Mouse (Mus musculus): ENCODE data around the gene Mme.

The Mme gene

GRCm38 (mm10) chr3:63241099-63241587 lies at the start of gene Mme:
Gene Mme, plus strand, starts transcription at chr3:63241537.
- no peak for DNase-seq (ENCODE audit: low spot score)

DNA sequence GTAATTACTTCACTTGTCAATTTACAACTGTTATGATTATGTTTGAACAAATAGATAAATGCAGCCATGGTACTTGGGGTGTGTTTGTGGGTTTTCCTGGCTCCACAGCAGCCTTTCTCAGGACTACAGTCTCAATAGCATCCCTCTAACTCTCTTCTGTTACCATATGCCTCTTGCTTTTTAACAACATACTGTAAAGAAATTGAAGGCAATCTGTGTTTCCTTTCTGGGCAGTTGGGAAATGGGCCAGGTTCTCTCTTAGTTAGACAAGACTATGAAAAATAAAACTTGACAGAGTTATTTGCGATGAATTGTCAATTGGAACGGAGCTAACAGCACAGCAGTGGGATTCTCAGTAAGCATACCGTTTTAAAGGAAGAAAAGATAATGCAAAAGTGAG lies 44.8 kb upstream of the Mme start:
- no peak for DNase-seq (ENCODE audit: low spot score)

GRCm38 (mm10) chr3:63198026-63198425 lies 43.3 kb upstream of the Mme start:
- no peak for DNase-seq (ENCODE audit: low spot score)

- DNase-seq (ENCODE audit: low spot score) = no peak
Measured at GRCm38 (mm10) chr3:63221867-63222591, 19.3 kb upstream of the Mme start.

DNA sequence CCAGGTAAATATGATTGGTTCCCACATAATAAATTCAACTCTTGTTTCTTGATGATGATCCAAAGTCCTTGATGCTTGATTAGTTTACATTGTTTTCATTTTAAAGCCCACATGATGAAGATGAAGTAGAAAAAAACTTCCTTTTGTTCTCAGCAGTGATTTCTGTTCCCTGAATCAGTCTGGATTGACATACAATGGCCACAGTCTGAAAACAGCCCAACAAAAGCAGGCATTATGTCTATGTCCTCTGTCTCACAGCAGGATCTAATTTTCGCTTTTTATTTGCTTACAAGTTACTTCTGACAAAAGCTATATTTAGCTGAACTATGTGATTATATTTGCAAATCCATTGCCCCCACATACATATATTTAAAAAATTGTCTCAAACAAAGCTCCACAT lies 17.7 kb upstream of the Mme start:
- DNase-seq (ENCODE audit: low spot score) = no peak

GRCm38 (mm10) chr3:63235957-63236356 lies 5.4 kb upstream of the Mme start:
- no peak for DNase-seq (ENCODE audit: low spot score)

DNA sequence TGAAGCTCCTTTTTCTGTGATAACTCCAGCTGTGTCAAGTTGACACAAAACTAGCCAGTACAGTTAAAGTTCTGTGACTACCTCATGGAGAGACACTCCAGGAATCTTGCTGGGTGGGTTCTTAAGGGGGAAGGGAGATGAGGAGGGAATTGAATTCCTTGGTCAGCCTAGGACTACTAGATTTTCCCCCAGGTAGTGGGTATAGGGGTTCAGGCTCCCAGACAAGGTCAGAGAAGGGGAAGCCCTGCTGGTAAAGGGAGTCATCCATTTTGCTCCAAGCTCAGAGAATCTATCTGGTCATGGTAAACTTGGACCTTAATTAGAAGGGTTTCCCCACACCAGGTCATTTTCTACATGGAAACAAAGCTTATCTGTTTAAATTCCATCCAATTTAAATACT lies 2.4 kb downstream of the Mme start:
- no peak for DNase-seq (ENCODE audit: low spot score)

- DNase-seq (ENCODE audit: low spot score) = no peak
Measured at GRCm38 (mm10) chr3:63272091-63272490, 30.8 kb downstream of the Mme start.

- DNase-seq (ENCODE audit: low spot score) = no peak
Measured at GRCm38 (mm10) chr3:63294316-63294715, 53.0 kb downstream of the Mme start.

GRCm38 (mm10) chr3:63294791-63295190 lies 53.5 kb downstream of the Mme start:
- no peak for DNase-seq (ENCODE audit: low spot score)

DNA sequence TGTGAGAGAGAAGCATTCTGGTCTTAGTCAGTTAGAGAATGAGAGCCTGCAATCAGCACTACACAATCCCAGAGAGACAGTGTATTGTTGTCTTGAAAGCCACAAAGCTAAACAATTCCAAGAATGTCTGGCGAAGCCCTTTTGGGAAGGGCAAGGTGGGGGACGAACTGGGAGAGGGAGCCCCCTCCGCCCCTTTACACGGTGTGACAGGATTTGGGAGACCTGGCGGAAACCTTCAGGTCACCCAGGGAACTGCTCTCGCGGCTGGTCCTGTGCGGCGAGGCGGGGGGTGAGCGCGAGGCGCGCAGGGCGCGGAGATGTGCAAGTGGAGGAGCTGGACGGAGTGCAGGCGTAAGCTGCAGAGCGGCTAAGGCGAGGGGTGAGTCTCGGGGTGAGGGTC lies 53.9 kb downstream of the Mme start:
- DNase-seq (ENCODE audit: low spot score) = peak; percentile 59

- peak; percentile 67 for DNase-seq (ENCODE audit: low spot score)
Measured at GRCm38 (mm10) chr3:63295657-63296231, 54.4 kb downstream of the Mme start.

GRCm38 (mm10) chr3:63296411-63296810 lies 55.1 kb downstream of the Mme start:
- DNase-seq (ENCODE audit: low spot score) = peak; percentile 6

DNA sequence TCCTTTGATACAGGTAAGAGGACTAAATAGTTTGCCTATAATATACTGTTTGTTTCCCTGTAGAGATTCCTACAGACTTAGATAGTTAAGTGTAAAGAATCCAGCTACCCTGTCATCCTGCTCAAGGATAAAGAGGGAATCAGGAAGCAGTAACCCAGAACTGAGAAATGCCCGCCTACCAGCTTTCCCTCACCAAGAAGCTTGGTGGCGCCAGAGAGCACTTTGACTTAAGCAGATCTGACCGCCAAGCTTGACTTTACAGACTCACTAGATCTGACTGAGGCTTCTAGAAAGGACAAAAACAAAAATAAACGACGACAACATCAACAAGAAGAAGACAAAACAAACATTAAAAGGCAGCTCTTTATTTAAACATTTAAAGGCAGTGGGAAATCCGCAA lies 56.5 kb downstream of the Mme start:
- peak; percentile 71 for DNase-seq (ENCODE audit: low spot score)

- no peak for DNase-seq (ENCODE audit: low spot score)
Measured at GRCm38 (mm10) chr3:63315211-63315760, 73.9 kb downstream of the Mme start.

DNA sequence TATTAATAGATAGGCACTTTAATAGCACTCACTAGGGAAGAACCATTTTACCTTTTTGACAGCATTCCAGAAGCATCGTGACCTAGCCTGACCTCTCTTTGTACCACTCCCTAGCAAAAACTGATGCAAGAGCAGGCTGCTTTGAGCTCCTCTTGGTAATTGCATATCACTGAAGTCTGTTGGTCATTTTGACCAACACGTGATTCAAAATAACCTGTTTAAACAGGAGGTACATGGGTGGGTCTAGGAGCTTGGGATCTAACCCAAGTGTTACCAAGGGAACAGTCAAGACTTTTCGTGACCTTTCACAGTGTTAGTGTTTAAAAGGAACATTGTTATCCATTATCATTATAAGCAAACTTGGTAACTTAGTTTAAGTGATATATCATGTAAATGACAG lies 76.2 kb downstream of the Mme start:
- no peak for DNase-seq (ENCODE audit: low spot score)

- DNase-seq (ENCODE audit: low spot score) = no peak
Measured at GRCm38 (mm10) chr3:63325615-63326014, 84.3 kb downstream of the Mme start.

DNA sequence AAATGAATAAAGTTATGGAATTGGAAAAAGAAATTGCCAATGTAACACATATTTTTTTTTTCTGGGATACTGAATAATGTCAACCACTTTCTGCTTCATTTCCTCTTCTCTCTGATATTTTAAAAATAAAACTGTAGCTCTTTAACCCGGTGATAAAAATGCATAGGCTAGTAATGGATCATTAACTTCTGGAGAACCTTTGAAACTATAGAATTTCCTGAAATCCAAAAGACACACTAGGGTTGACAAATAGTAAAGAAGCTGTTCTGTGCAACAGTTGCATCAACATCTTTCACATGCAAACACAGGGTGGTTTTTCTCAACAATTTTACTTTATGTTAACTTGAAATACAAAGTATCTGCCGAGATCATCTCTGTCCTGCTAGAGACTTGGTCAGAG lies 98.8 kb downstream of the Mme start:
- no peak for DNase-seq (ENCODE audit: low spot score)

DNA sequence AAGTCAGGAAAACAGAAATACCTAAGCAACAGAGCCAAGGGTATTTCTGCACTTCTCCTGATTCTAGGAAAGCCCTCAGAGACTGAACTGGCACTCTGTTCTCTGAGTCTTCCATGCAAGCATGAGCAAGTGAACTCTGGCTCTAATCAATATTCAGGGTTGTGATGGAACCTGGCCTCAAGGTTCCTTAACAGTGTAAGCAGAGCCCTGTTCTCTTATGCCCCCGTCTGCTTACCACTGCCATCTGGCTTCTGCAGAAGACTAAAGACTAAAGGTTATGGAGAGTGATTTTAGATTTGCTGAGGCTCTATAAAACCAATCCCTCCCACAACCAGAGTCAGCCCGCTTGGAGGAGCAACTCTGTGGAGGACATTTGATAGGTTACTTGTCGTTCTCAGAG lies 99.2 kb downstream of the Mme start:
- DNase-seq (ENCODE audit: low spot score) = no peak

DNA sequence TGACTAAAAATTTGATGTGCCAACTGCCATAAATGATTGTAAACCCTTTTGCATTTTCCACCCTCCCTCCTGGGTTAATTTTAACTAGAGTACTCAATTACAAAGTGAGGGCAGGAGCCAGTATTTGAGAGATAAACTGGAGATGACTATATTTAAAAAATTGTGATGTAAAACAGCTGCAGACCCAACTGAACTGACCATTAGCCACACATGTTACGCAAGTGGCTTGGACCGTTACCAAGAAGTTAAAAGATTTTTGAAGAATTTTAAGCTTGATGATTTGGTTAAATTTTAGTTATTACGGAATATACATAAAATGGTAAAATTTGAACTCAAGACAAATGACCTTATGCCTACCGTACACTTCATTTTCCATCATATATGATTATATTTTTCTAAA lies 100.1 kb downstream of the Mme start:
- no peak for DNase-seq (ENCODE audit: low spot score)

DNA sequence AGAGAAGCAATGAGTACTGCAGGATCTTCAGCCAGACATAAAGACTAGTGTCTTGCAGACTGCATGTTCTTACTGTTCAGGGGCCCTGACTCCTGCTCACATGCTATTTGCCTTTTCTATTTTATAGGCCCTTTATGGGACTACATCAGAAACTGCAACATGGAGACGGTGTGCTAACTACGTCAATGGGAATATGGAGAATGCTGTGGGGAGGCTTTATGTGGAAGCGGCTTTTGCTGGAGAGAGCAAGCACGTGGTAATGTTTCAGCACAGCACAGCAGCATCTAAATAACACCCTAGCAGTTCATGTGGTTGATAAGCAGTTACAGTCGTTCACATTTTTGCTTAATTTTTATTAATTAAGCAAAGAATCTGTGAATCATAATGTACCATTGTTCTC lies 103.7 kb downstream of the Mme start:
- DNase-seq (ENCODE audit: low spot score) = no peak

DNA sequence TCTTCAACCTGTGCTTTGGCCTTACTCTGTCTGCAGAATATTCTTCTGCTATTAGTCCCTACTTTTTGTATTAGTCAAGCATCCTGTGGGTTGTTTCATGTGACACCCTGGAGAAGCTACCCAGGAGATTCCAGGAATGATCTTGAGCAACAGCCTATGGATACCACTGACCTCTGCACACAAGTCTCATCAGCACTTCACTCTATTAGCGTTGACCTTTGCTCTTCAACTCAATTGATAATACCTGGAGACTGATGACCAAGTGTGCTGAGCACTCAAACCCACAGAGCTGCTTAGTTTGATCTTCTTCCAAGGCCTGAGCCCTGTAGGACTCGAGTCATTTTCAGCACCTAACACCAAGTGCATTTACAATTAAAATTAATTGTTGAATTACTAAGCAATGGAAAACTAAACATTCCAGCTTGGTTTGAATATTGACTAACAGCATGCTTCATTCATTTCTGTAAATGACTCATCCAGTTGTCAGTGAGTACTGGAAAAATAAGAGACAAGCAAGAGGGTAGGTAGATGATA lies 107.6 kb downstream of the Mme start:
- no peak for DNase-seq (ENCODE audit: low spot score)

GRCm38 (mm10) chr3:63350242-63350641 lies 108.9 kb downstream of the Mme start:
- DNase-seq (ENCODE audit: low spot score) = no peak
